Mouse (Mus musculus): Measurements from ENCODE around the gene Rac3. TPM values are rescaled to one million over a fixed set of nuclear protein-coding genes. Genes with fewer than 3 reads are reported as not detected.
A peak's percentile ranks its signal among the peaks of the same experiment; 100 is the strongest.
"Not testable (repeated sequence)": the region's sequence is repeated elsewhere in the genome, so short reads cannot be mapped to it uniquely, and the experiment has no call there.

Gene Rac3
- polyA plus RNA-seq, 1 experiment from 2014 or later, result 12.1 TPM

DNA sequence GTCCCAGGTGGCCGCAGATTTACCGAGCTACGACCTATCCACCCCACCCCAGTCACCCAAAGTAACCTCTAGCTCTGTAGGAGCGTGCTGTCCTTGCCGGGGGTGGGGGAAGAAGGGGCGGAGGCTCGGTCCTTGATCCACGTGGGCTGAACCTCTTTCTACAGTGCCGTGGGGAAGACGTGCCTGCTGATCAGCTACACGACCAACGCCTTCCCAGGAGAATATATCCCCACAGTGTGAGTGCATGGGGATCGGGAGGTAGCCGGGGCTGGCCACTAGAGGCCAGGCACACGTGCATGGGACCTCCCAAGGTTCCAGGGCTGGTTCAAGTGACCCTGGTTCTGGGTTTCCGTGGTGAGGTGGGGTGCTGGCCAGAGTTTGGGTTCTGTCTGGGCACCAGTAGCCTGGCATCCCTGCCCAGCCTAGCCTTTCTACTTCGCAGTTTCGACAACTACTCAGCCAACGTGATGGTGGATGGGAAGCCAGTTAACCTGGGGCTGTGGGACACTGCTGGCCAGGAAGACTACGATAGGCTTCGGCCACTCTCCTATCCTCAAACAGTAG lies 879 bp downstream of the Rac3 start:
- no peak overlapping the region for H3K27ac ChIP-seq (ENCODE audit: low read depth, low read length)
- WGBS, result 21% methylated on average over 21 of the region's 21 CpGs
- peaks cover 4% of the 10 kb centered on the region; the same call in 1 of the 2 replicates for H3K36me3 ChIP-seq (ENCODE audit: control insufficient read depth, insufficient read depth, low read length)
- DNase-seq (ENCODE audit: low spot score) (no peak), ATAC-seq (ENCODE audit: insufficient read depth, low FRiP score, low TSS enrichment) (no peak)
- peaks cover 13% of the 10 kb centered on the region for H3K27me3 ChIP-seq (ENCODE audit: control insufficient read depth, insufficient read depth, low read length)
- H3K4me3 ChIP-seq (ENCODE audit: low read depth, low read length), result peak overlapping the region; percentile 60
- no peaks in the 10 kb centered on the region for H3K9me3 ChIP-seq (ENCODE audit: control insufficient read depth, low read length)
- H3K4me2 ChIP-seq (ENCODE audit: low read depth), result peak overlapping the region; percentile 99
- H3K9ac ChIP-seq (ENCODE audit: low read length), result peak overlapping the region; percentile 82
- peaks cover 15% of the 10 kb centered on the region for H3K4me1 ChIP-seq (ENCODE audit: control insufficient read depth, insufficient read depth, low read length)

DNA sequence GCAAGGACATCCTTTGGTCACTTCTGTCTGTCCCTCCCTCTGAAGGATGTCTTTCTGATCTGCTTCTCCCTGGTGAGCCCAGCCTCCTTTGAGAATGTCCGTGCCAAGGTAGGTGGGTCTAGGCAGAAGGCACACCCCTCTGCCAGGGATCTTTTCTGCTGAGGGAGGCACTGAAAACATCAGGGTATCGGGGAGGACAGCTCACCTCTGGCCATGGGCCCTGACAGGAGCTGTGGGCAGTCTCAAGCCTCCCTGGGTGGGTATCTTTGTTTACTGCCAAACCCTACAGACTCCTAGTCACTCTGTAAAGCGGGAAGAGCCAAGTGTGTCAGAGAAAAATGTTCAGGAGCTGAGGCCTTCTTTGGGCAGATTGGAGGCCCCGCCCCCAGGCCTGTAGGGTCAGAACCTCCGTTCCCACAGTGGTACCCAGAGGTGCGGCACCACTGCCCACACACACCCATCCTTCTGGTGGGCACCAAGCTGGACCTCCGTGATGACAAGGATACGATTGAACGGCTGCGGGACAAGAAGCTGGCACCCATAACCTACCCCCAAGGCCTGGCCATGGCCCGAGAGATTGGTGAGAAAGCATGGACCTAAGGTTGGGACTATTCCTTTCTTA lies 1.6 kb downstream of the Rac3 start:
- ATAC-seq (ENCODE audit: insufficient read depth, low FRiP score, low TSS enrichment) (no peak), DNase-seq (ENCODE audit: low spot score) (no peak)
- H3K4me3 ChIP-seq (ENCODE audit: low read depth, low read length), result no peak overlapping the region
- 89% methylated on average over 11 of the region's 11 CpGs for WGBS
- no peak overlapping the region for H3K4me2 ChIP-seq (ENCODE audit: low read depth)
- no peaks in the 10 kb centered on the region for H3K9me3 ChIP-seq (ENCODE audit: control insufficient read depth, low read length)
- H3K9ac ChIP-seq (ENCODE audit: low read length), result no peak overlapping the region
- H3K27ac ChIP-seq (ENCODE audit: low read depth, low read length), result no peak overlapping the region
- peaks cover 13% of the 10 kb centered on the region for H3K27me3 ChIP-seq (ENCODE audit: control insufficient read depth, insufficient read depth, low read length)
- H3K4me1 ChIP-seq (ENCODE audit: control insufficient read depth, insufficient read depth, low read length), result peaks cover 15% of the 10 kb centered on the region
- H3K36me3 ChIP-seq (ENCODE audit: control insufficient read depth, insufficient read depth, low read length), result no peaks in the 10 kb centered on the region

DNA sequence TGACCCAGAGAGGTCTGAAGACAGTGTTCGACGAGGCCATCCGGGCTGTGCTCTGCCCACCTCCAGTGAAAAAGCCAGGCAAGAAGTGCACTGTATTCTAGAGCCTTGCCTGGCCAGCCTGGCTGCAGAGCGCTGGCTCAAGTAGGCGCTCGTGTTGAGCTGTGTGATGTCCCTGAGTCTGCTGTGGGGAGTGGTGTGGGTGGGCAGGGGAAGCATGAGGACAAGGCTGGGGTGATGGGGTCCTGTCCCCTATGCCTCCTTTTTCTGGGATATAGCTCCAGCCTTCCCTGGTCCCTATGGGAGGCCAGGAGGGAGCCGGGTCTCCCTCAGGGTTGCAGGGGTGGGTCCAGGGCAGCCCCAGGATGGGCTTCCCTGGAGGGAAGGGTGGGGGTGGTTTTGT lies 2.2 kb downstream of the Rac3 start:
- Histone ChIP-seq H3K4me3 (ENCODE audit: low read depth, low read length) (no peak overlapping the region), H3K36me3 (ENCODE audit: control insufficient read depth, insufficient read depth, low read length) (no peaks in the 10 kb centered on the region), H3K27ac (ENCODE audit: low read depth, low read length) (no peak overlapping the region), H3K4me1 (ENCODE audit: control insufficient read depth, insufficient read depth, low read length) (peaks cover 15% of the 10 kb centered on the region), H3K9me3 (ENCODE audit: control insufficient read depth, low read length) (no peaks in the 10 kb centered on the region), H3K27me3 (ENCODE audit: control insufficient read depth, insufficient read depth, low read length) (peaks cover 13% of the 10 kb centered on the region), H3K9ac (ENCODE audit: low read length) (no peak overlapping the region), H3K4me2 (ENCODE audit: low read depth) (no peak overlapping the region)
- DNase-seq (ENCODE audit: low spot score) (no peak), ATAC-seq (ENCODE audit: insufficient read depth, low FRiP score, low TSS enrichment) (no peak)
- 83% methylated on average over 7 of the region's 7 CpGs for WGBS

DNA sequence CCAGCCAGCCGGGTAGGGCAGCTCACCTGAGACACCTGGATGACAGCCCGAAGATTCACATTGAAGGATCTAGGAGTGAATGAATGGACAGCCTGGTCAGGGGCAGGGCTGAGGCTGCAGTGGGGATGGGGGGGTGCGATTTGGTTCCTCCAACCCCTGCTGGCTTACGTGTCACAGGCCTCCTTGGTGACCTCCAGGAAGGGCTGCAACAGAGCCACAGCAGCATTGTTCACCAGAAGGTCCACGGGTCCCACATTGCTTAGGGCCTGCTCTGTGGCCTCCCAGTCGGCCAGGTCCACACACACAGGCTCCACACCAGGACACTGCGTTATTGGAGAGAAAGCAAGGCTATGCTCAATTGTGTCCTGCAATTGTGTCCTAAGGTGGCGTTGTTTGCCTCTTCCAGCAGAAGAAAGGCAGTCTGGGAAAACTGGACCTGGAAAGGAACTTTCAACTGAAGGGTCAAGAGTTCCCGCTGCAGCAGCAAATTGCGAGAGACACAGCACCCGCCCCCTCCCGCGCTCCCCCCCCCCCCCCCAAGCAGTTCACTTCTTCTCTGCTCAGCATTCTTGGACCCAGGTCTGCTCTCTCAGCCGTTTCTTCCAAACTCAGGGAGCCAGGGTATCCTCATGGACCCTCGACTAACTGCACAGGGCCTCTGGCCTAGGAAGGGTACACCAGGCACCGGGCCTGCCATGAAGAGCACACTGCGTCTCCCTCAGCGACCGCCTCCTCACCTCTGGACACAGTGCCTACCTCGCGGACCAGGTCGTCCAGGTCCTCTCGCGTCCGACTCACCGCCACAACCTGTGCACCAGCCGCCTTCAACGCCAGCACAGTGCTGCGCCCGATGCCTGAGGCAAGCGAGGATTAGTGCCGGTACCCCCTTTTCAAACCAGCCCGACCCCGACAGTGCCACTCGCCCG lies 5.2 kb downstream of the Rac3 start:
- no peak for DNase-seq (ENCODE audit: low spot score)
- Histone ChIP-seq H3K27ac (ENCODE audit: low read depth, low read length) (no peak overlapping the region), H3K4me3 (ENCODE audit: low read depth, low read length) (peak overlapping the region; percentile 53), H3K27me3 (ENCODE audit: control insufficient read depth, insufficient read depth, low read length) (0 out of 2 replicates have a peak, but pooled peaks cover 9% of the 10 kb centered on the region), H3K4me1 (ENCODE audit: control insufficient read depth, insufficient read depth, low read length) (peaks cover 9% of the 10 kb centered on the region), H3K9me3 (ENCODE audit: control insufficient read depth, low read length) (no peaks in the 10 kb centered on the region), H3K9ac (ENCODE audit: low read length) (peak overlapping the region; percentile 57), H3K4me2 (ENCODE audit: low read depth) (peak overlapping the region; percentile 73), H3K36me3 (ENCODE audit: control insufficient read depth, insufficient read depth, low read length) (no peaks in the 10 kb centered on the region)
- ATAC-seq (ENCODE audit: insufficient read depth, low FRiP score, low TSS enrichment), result peak; percentile 45
- 19% methylated on average over 32 of the region's 36 CpGs for WGBS

DNA sequence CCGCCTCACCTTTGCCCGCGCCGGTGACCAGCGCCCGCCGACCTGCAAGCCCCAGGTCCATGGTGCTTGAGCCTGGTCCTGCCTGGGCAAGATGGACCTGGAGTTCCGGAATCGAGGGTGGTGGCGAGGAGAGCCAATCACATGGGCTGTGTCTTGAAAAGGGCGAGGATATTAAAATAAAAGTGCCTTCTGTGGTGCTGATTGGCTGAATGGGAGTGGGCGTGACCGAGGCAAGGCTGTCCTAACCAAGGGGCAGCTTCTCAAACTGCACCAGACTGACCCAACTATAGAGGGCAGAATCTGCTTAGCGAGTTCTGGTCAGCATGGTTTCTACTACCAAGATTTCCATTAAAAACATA lies 5.9 kb downstream of the Rac3 start, which contains the start of gene Dcxr:
Dcxr (minus strand) TSS at position 113 of the 359 bp plus-strand sequence.
- Histone ChIP-seq H3K9me3 (ENCODE audit: control insufficient read depth, low read length) (no peaks in the 10 kb centered on the region), H3K27ac (ENCODE audit: low read depth, low read length) (no peak within 1 kb of the TSS), H3K36me3 (ENCODE audit: control insufficient read depth, insufficient read depth, low read length) (no peaks in the 10 kb centered on the region), H3K9ac (ENCODE audit: low read length) (peak within 1 kb of the TSS; percentile 57), H3K4me3 (ENCODE audit: low read depth, low read length) (peak within 1 kb of the TSS; percentile 53), H3K4me2 (ENCODE audit: low read depth) (peak within 1 kb of the TSS; percentile 73), H3K27me3 (ENCODE audit: control insufficient read depth, insufficient read depth, low read length) (0 out of 2 replicates have a peak, but pooled peaks cover 4% of the 10 kb centered on the region), H3K4me1 (ENCODE audit: control insufficient read depth, insufficient read depth, low read length) (peaks cover 3% of the 10 kb centered on the region)
- ATAC-seq (ENCODE audit: insufficient read depth, low FRiP score, low TSS enrichment) (peak; percentile 84), DNase-seq (ENCODE audit: low spot score) (peak; percentile 80)
- WGBS, result 1% methylated on average over 14 of the region's 14 CpGs

DNA sequence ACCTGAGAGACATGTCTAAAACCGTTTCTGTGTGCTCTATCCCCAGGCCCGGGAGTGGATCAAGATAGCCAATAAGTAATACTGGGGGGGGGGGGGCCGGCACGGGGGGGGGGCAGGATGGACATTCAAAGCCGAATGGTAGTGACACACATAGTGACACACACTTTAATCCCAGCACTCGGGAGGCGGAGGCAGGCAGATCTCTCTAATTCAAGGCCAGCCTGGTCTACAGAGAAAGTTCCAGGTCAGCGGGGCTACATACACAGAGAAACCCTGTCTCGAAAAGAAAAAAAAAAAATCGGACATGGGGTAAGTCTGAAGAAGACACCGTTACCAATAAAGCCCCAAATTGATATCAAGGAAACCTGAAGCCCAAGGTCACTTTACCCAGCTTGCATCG lies 6.3 kb downstream of the Rac3 start:
- ATAC-seq (ENCODE audit: insufficient read depth, low FRiP score, low TSS enrichment) (peak; percentile 18; the same call in 1 of the 2 replicates), DNase-seq (ENCODE audit: low spot score) (no peak)
- Histone ChIP-seq H3K27ac (ENCODE audit: low read depth, low read length) (no peak overlapping the region), H3K4me3 (ENCODE audit: low read depth, low read length) (no peak overlapping the region), H3K36me3 (ENCODE audit: control insufficient read depth, insufficient read depth, low read length) (no peaks in the 10 kb centered on the region), H3K9ac (ENCODE audit: low read length) (no peak overlapping the region), H3K4me1 (ENCODE audit: control insufficient read depth, insufficient read depth, low read length) (peaks cover 2% of the 10 kb centered on the region; the same call in 1 of the 2 replicates), H3K27me3 (ENCODE audit: control insufficient read depth, insufficient read depth, low read length) (no peaks in the 10 kb centered on the region), H3K9me3 (ENCODE audit: control insufficient read depth, low read length) (no peaks in the 10 kb centered on the region), H3K4me2 (ENCODE audit: low read depth) (no peak overlapping the region)
- 64% methylated on average over 12 of the region's 12 CpGs for WGBS

DNA sequence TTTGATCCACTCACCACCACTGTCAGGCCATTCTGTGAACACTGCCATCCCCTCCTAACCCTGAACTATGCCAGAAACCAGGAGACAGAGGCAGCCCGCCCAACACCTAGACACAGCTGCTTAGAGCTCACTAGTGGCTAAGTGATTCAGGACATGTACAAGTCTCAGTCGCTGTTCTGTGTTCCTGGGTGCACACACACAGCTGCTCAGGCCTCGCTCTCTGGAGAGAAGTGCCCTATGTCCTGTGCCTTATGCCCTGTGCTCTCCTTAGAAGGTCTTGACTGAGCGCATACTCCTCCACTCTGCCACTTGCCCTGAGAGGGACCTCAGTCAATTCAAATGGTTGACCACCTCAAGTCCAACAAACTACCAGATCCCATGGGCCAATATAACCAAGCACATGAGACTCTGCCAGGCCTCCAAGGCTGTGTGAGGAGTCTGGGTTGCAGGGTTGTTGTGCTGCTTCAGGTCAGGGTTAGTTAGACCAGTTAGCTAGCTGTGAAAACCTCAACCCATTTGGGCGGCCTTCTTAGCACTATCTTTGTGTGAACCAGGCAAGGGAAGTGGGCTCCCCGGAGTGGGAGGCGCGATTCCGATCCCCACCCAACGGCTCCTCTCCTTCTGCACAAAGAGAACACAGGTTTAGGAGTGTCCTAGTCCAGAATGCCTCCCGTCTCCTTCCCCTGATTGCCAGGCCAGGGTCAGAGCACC lies 7.4 kb downstream of the Rac3 start:
- Histone ChIP-seq H3K27me3 (ENCODE audit: control insufficient read depth, insufficient read depth, low read length) (no peaks in the 10 kb centered on the region), H3K4me1 (ENCODE audit: control insufficient read depth, insufficient read depth, low read length) (peaks cover 2% of the 10 kb centered on the region; the same call in 1 of the 2 replicates), H3K4me3 (ENCODE audit: low read depth, low read length) (no peak overlapping the region), H3K36me3 (ENCODE audit: control insufficient read depth, insufficient read depth, low read length) (no peaks in the 10 kb centered on the region), H3K4me2 (ENCODE audit: low read depth) (no peak overlapping the region), H3K9me3 (ENCODE audit: control insufficient read depth, low read length) (no peaks in the 10 kb centered on the region), H3K9ac (ENCODE audit: low read length) (no peak overlapping the region; the same call in 1 of the 2 replicates), H3K27ac (ENCODE audit: low read depth, low read length) (no peak overlapping the region)
- 61% methylated on average over 11 of the region's 11 CpGs for WGBS
- no peak for ATAC-seq (ENCODE audit: insufficient read depth, low FRiP score, low TSS enrichment)
- DNase-seq (ENCODE audit: low spot score), result no peak

DNA sequence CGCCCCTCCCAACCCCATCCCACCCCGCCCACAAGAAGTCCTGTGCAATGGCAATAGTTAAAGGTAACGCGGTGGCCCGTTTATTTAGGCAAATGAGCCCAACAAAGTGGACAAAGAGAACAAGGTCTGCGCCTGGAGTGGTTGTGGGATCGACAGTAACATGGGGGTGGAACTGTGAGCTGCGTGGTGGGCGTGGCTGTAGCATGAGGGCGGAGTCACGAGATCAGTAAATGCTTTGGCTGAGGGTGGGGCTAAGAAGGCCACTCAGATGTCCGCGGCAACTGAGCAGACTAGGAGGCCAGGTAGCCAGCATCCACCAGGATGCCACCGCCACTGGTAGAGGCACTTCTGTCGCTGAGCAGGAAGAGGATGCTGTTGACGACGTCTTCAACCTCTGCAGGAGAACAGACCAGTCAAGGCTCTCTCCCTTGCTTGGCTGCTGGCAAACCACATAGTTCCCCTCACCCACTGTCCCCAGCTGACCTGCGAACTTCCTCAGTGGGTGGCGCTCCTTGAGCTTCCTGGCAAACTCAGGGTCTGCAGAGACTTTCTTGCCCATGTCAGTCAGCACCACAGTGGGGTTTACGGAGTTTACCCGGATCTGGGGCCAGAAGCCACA lies 8.3 kb downstream of the Rac3 start:
- H3K4me3 ChIP-seq (ENCODE audit: low read depth, low read length); H3K27me3 ChIP-seq (ENCODE audit: control insufficient read depth, insufficient read depth, low read length); ATAC-seq (ENCODE audit: insufficient read depth, low FRiP score, low TSS enrichment); H3K36me3 ChIP-seq (ENCODE audit: control insufficient read depth, insufficient read depth, low read length); H3K27ac ChIP-seq (ENCODE audit: low read depth, low read length); H3K9ac ChIP-seq (ENCODE audit: low read length); H3K9me3 ChIP-seq (ENCODE audit: control insufficient read depth, low read length); H3K4me1 ChIP-seq (ENCODE audit: control insufficient read depth, insufficient read depth, low read length): not testable (repeated sequence)
- DNase-seq (ENCODE audit: low spot score), result peak; percentile 69
- H3K4me2 ChIP-seq (ENCODE audit: low read depth), result 0 out of 2 replicates have a peak overlapping the region, but pooled peaks have one; percentile 12
- WGBS, result 1% methylated on average over 17 of the region's 21 CpGs

Measured in neural tube, embryonic 11.5 days (tissue).